Mouse (Mus musculus): Measurements from ENCODE around the gene Zmat3. TPM values are rescaled to one million over a fixed set of nuclear protein-coding genes. Genes with fewer than 3 reads are reported as not detected.

Gene Zmat3
- polyA plus RNA-seq, 1 experiment from 2014 or later, result 7.5 TPM

DNA sequence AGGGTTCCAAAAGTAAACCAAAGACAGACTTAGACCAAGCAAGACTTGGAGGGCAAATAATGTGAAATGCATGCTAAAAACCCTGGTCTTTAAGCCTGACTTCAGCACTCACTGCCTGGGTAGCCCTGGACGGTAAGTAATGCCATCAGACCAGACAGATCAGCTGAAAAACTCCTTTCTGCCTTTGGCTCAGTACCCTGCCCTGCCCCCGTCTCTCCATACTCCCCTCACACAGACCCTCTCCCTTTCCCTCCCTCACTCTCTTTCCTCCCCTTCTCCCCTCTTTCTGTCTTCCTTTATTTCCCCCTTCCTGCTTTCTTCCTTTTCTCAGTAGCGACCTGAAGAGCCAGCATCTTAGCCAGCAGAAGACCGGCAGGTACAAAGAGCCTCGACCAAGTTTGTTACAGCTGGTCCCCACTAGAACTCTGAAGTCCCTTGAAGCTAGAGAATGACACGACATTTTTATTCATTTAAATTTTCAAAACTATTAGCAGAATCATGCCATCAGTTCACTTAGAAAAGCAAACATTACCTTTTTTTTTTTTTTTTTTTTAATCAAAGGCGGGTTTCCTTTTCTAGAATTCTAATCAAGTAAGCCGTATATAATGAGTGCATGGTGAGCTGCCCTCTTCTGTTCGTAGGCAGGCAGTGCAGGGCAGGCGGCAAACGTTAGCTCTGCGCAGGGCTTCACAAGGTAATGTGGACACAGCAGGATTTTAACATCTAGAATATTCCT, 48.5 kb downstream of the Zmat3 start:
- Histone ChIP-seq H3K4me1 (no peaks in the 10 kb centered on the region), H3K9me3 (replicated peaks) (no peaks in the 10 kb centered on the region), H3K27ac (replicated peaks) (no peak overlapping the region), H3K36me3 (no peaks in the 10 kb centered on the region), H3K4me3 (no peak overlapping the region), H3K27me3 (ENCODE audit: low read depth, poor library complexity, severe bottlenecking) (no peaks in the 10 kb centered on the region)
- peak; percentile 40 for DNase-seq (ENCODE audit: low spot score)
- 22% methylated on average over 12 of the region's 12 CpGs for WGBS

DNA sequence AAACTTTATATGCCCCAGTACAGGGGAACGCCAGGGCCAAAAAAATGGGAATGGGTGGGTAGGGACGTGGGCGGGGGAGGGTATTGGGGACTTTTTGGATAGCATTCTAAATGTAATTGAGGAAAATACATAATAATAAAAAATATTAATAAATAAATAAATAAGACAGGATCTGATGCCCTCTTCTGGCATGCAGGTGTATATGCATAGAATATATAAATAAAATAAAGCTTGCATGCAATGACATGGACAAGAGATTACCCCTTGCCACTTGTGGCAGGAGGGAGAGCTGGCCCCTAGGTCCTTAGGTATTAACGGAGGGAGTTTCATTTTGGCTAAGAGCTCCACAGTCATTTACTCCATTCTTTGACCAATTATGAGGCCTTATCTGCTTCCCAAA, 51.1 kb downstream of the Zmat3 start:
- no peaks in the 10 kb centered on the region for H3K27me3 ChIP-seq (ENCODE audit: low read depth, poor library complexity, severe bottlenecking)
- no peaks in the 10 kb centered on the region for H3K4me1 ChIP-seq
- 95% methylated on average over 4 of the region's 4 CpGs for WGBS
- H3K27ac ChIP-seq (replicated peaks), result no peak overlapping the region
- H3K36me3 ChIP-seq, result no peaks in the 10 kb centered on the region
- no peak overlapping the region for H3K4me3 ChIP-seq
- no peaks in the 10 kb centered on the region for H3K9me3 ChIP-seq (replicated peaks)
- no peak for DNase-seq (ENCODE audit: low spot score)

DNA sequence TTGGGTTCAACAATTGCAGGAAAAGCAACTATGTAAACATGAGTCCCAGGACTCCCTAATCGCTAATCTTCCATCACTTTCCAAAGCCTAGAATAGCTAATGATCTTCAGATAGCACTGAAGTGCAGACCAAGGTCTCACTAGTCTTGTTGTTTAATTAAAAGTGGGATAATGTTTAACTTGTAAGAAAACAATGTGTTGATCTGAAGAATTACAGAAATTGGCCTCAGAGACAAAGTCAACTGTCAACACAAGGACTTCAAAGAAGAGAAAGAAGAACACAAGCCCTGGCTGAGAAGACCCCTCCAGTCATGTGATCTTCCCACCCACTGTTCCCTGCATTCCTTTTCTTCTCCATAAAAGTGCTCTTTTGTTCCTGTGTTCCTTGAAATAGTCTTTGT, 61.6 kb downstream of the Zmat3 start:
- 59% methylated on average over 1 of the region's 1 CpGs for WGBS
- DNase-seq (ENCODE audit: low spot score), result no peak
- no peaks in the 10 kb centered on the region for H3K9me3 ChIP-seq (replicated peaks)
- no peak overlapping the region for H3K4me3 ChIP-seq
- H3K36me3 ChIP-seq, result no peaks in the 10 kb centered on the region
- no peaks in the 10 kb centered on the region for H3K27me3 ChIP-seq (ENCODE audit: low read depth, poor library complexity, severe bottlenecking)
- no peak overlapping the region for H3K27ac ChIP-seq (replicated peaks)
- peaks cover 5% of the 10 kb centered on the region for H3K4me1 ChIP-seq

DNA sequence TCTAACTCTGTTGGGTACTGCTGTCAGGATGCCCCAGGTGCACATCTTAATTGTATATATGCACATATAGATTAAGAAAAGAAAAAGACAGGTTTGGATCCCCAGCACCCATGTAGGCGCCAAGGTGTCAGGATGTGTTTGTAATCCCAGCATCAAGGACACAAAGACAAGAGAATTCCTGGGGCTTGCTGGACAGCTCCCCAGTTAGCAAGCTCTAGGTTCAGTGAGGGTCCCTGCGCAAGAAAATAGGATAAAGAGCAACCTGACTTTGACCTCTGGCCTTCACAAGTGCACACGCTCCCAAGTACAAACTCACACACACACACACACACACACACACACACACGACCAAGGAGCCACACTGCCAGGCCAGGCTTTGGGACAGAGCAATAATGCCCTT, 73.8 kb downstream of the Zmat3 start:
- Histone ChIP-seq H3K27ac (replicated peaks) (no peak overlapping the region), H3K4me3 (no peak overlapping the region), H3K27me3 (ENCODE audit: low read depth, poor library complexity, severe bottlenecking) (no peaks in the 10 kb centered on the region), H3K4me1 (no peaks in the 10 kb centered on the region), H3K9me3 (replicated peaks) (no peaks in the 10 kb centered on the region), H3K36me3 (no peaks in the 10 kb centered on the region)
- DNase-seq (ENCODE audit: low spot score), result no peak
- 49% methylated on average over 4 of the region's 4 CpGs for WGBS

Other genes starting within 250 kb of the Zmat3 start
- gene Pik3ca, start 31.7 kb upstream of the Zmat3 start, polyA plus RNA-seq (2016; fragmentation: Nextera tagmentation; extraction: Ambion mirVana), result 6.1 and 6.6 TPM in 2 replicates
- gene Kcnmb3, start 126.2 kb upstream of the Zmat3 start, polyA plus RNA-seq (2016; fragmentation: Nextera tagmentation; extraction: Ambion mirVana), result 0.07 TPM in 1 of 2 replicates, not detected in the other
- gene Zfp639, start 144.2 kb upstream of the Zmat3 start, polyA plus RNA-seq (2016; fragmentation: Nextera tagmentation; extraction: Ambion mirVana), result 40.3 and 43.7 TPM in 2 replicates
- gene Mfn1, start 163.5 kb upstream of the Zmat3 start, polyA plus RNA-seq (2016; fragmentation: Nextera tagmentation; extraction: Ambion mirVana), result 22.1 and 33.7 TPM in 2 replicates

Measured in midbrain, embryonic 10.5 days (tissue).